Mouse (Mus musculus): ENCODE results near the gene Intu. TPM values are rescaled to one million over a fixed set of nuclear protein-coding genes. Genes with fewer than 3 reads are reported as not detected.

The Intu gene
- total and polyA plus RNA-seq, 3 experiments, result 9.7 to 12.3 TPM; not detected in 1

DNA sequence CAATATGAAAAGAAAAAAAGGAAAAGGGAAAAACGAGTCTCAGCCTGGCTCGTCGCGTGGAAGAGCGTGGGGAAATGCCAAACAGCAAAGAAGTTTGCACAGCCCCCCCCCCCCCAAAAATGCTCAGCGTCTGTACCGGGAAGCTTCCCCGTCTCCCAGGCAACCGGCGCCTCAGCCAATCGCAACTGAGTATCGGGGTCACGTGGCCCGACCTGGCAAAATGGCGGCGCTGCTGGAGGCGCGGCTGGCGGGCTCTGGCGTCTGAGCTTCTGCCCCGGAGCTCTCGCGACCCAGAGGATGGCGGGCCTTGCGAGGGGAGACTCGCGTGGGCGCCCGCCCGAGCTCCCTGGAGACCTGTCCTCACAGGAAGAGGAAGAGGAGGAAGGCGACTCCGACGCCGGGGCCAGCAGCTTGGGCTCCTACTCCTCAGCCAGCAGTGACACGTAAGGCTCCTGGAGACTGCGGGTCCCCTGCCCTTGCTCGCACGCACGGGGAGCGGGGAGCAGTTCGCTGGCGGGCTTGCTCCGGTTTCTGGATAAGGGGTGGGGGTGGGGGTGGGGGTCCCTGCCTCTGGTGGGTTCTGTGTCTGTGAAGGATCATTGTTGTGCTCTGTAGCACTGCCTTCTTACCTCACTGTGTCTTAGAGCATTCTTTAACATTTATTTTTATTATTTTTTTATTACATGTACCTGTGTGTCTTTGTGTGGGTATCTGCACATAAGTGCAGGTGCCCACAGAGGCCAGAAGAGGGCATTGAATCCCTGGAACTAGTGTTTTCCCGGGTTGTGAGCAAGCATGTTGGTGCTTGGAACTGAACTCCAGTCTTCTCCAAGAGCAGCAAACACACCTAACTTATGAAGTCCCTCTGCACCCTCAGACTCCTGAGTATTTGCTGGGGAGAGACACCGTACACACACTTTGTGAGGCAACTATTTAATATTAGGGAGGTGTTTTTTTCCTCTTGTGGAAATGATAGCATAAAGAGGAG, 9.8 kb downstream of the Intu start:
- H3K27me3 ChIP-seq (ENCODE audit: control insufficient read depth in 1 of 2, insufficient read depth in 2 of 2, low read length in 2 of 2), result no peaks in the 10 kb centered on the region
- no peak for TF ChIP-seq UBTF (IDR thresholded peaks at IDR 0.05; ENCODE audit: borderline replicate concordance, insufficient read depth, low read depth, low read length)
- peak; percentile 47 to 80; a peak in 3 of 4 replicates for TF ChIP-seq POLR2A (IDR thresholded peaks at IDR 0.05; ENCODE audit: control insufficient read depth in 1 of 2, insufficient read depth in 1 of 2, low read depth in 1 of 2, low read length in 2 of 2, poor library complexity in 1 of 2)
- TF ChIP-seq RAD21 (IDR thresholded peaks at IDR 0.05; ENCODE audit: low read depth, low read length), result no peak
- TF ChIP-seq HCFC1 (IDR thresholded peaks at IDR 0.05; ENCODE audit: low read depth, low read length), result peak; percentile 67
- no peak for TF ChIP-seq GATA1 (IDR thresholded peaks at IDR 0.05; ENCODE audit: low read depth, low read length)
- TF ChIP-seq POLR2AphosphoS5 (IDR thresholded peaks at IDR 0.05; ENCODE audit: borderline replicate concordance, low read depth, low read length), result no peak
- TF ChIP-seq MYC (IDR thresholded peaks at IDR 0.05; ENCODE audit: low read depth, low read length), result no peak
- peak; percentile 75; the same call in 1 of the 2 replicates for TF ChIP-seq MAZ (IDR thresholded peaks at IDR 0.05; ENCODE audit: low read depth, low read length)
- TF ChIP-seq USF1 (IDR thresholded peaks at IDR 0.05; ENCODE audit: low read depth, low read length), result peak; percentile 98
- TF ChIP-seq POLR2AphosphoS2 (IDR thresholded peaks at IDR 0.05; ENCODE audit: low read length), result no peak
- TF ChIP-seq MAX (IDR thresholded peaks at IDR 0.05; ENCODE audit: low read length), result peak; percentile 94
- no peak for TF ChIP-seq E2F4 (IDR thresholded peaks at IDR 0.05; ENCODE audit: borderline replicate concordance, low read depth, low read length)
- TF ChIP-seq EP300 (IDR thresholded peaks at IDR 0.05; ENCODE audit: low read depth in 1 of 2, low read length in 2 of 2), result no peak
- peak; percentile 65 to 92 for TF ChIP-seq USF2 (IDR thresholded peaks at IDR 0.05; ENCODE audit: borderline replicate concordance in 1 of 2, insufficient read depth in 1 of 2, low read depth in 1 of 2, low read length in 2 of 2)
- peak in 1 of 3 experiments; percentile 12; a peak in 1 of 6 replicates for TF ChIP-seq CTCF (IDR thresholded peaks at IDR 0.05 in 2 of 3, conservative IDR thresholded peaks at IDR 0.05 in 1 of 3; ENCODE audit: control insufficient read depth in 1 of 3, insufficient read depth in 1 of 3, low read depth in 2 of 3, low read length in 3 of 3, poor library complexity in 1 of 3, severe bottlenecking in 1 of 3)
- no peak for TF ChIP-seq ZMIZ1 (IDR thresholded peaks at IDR 0.05; ENCODE audit: low read depth, low read length)
- 0 out of 2 replicates have a peak, but pooled peaks have one; percentile 34 for TF ChIP-seq TBP (IDR thresholded peaks at IDR 0.05; ENCODE audit: low read depth, low read length)
- no peak for TF ChIP-seq MAFK (IDR thresholded peaks at IDR 0.05; ENCODE audit: borderline replicate concordance, low read depth, low read length)
- TF ChIP-seq MXI1 (IDR thresholded peaks at IDR 0.05; ENCODE audit: low read depth, low read length), result peak; percentile 93
- peak; percentile 96 for TF ChIP-seq SIN3A (IDR thresholded peaks at IDR 0.05; ENCODE audit: low read length)
- TF ChIP-seq BHLHE40 (IDR thresholded peaks at IDR 0.05; ENCODE audit: borderline replicate concordance, low read depth, low read length), result no peak
- TF ChIP-seq TAL1 (IDR thresholded peaks at IDR 0.05; ENCODE audit: low read length), result no peak
- no peak for TF ChIP-seq NELFE (IDR thresholded peaks at IDR 0.05; ENCODE audit: low read depth, low read length)
- TF ChIP-seq RCOR1 (IDR thresholded peaks at IDR 0.05; ENCODE audit: low read depth, low read length), result no peak
- no peak for TF ChIP-seq CHD2 (IDR thresholded peaks at IDR 0.05; ENCODE audit: low read length)
- no peak for TF ChIP-seq ZKSCAN1 (IDR thresholded peaks at IDR 0.05; ENCODE audit: low read depth, low read length)
- TF ChIP-seq TCF12 (IDR thresholded peaks at IDR 0.05; ENCODE audit: low read depth, low read length), result no peak
- TF ChIP-seq MYB (IDR thresholded peaks at IDR 0.05; ENCODE audit: low read depth, low read length), result no peak
- 0 out of 2 replicates have a peak, but pooled peaks have one; percentile 46 for TF ChIP-seq ELF1 (IDR thresholded peaks at IDR 0.05; ENCODE audit: low read depth, low read length)
- no peak for TF ChIP-seq NRF1 (IDR thresholded peaks at IDR 0.05; ENCODE audit: insufficient read depth, low read depth, low read length, poor library complexity, severe bottlenecking)
- no peak for TF ChIP-seq ZC3H11A (IDR thresholded peaks at IDR 0.05; ENCODE audit: low read depth, low read length)
- no peak for TF ChIP-seq JUND (IDR thresholded peaks at IDR 0.05; ENCODE audit: low read depth, low read length)
- no peak for TF ChIP-seq MEF2A (IDR thresholded peaks at IDR 0.05; ENCODE audit: extremely low read depth, insufficient replicate concordance, low read depth, low read length, poor library complexity, severe bottlenecking)
- peak; percentile 93 for DNase-seq (ENCODE audit: low read depth, low spot score)
- no peaks in the 10 kb centered on the region for H3K36me3 ChIP-seq (ENCODE audit: control insufficient read depth in 1 of 2, insufficient read depth in 2 of 2, low read length in 2 of 2)
- no peaks in the 10 kb centered on the region for H3K9me3 ChIP-seq (replicated peaks; ENCODE audit: insufficient read depth, low read length)
- H3K79me2 ChIP-seq (ENCODE audit: control insufficient read depth, insufficient read depth, low read length, poor library complexity), result peaks cover 2% of the 10 kb centered on the region; the same call in 1 of the 2 replicates
- peaks cover 0 to 3% of the 10 kb centered on the region in 2 experiments; a peak in 1 of 4 replicates for H3K4me1 ChIP-seq (ENCODE audit: control insufficient read depth in 1 of 2, insufficient read depth in 2 of 2, low read length in 2 of 2)
- H3K27ac ChIP-seq (ENCODE audit: control insufficient read depth, low read depth, low read length), result peak overlapping the region; percentile 7; the same call in 1 of the 2 replicates
- peak overlapping the region; percentile 73 to 91 for H3K4me3 ChIP-seq (ENCODE audit: control insufficient read depth in 1 of 2, insufficient read depth in 1 of 2, low read depth in 2 of 2, low read length in 2 of 2)
- peak overlapping the region; percentile 84 for H3K9ac ChIP-seq (ENCODE audit: control insufficient read depth, low read depth, low read length, poor library complexity, severe bottlenecking)

Data from MEL (cell line).